Mouse (Mus musculus) myocyte (in vitro differentiated cells): ENCODE measurements at regions not wholly inside any gene's neighbourhood (a gene's known extent, or its start where the extent isn't known, plus 50 kb on each side); places are given as distances from the start of the nearest gene placed in this dataset.

Source experiments
- H3K27me3 ChIP-seq: one replicate; pipeline ENCODE4 v1.6.1; 2011; ENCODE audit not compliant: control insufficient read depth, insufficient read depth, insufficient read length
- H3K36me3 ChIP-seq: one replicate; pipeline ENCODE4 v1.6.1; 2011; ENCODE audit not compliant: control insufficient read depth, insufficient read depth
- H3K4me2 ChIP-seq: one replicate; pipeline ENCODE4 v1.6.1; 2011; ENCODE audit warnings: low read depth, control low read depth
- H3K4me3 ChIP-seq: one replicate; pipeline ENCODE4 v1.5.1; 2011; ENCODE audit warnings: mild to moderate bottlenecking, control low read depth, moderate library complexity
- H3K79me2 ChIP-seq: one replicate; pipeline ENCODE4 v1.6.1; 2011; ENCODE audit not compliant: control insufficient read depth, insufficient read depth
- H3ac ChIP-seq: one replicate; pipeline ENCODE4 v1.6.1; 2011; ENCODE audit not compliant: control insufficient read depth, insufficient read length
- CEBPB ChIP-seq: IDR thresholded peaks from 2 replicates; pipeline ENCODE4 v1.6.1; 2011; ENCODE audit warnings: mild to moderate bottlenecking, moderate library complexity; ENCODE audit not compliant: poor library complexity, insufficient read depth, severe bottlenecking
- E2F4 ChIP-seq: IDR thresholded peaks from one replicate; pipeline ENCODE4 v1.6.1; 2011; ENCODE audit warnings: mild to moderate bottlenecking, control low read depth, moderate library complexity; ENCODE audit not compliant: insufficient read depth
- MAX ChIP-seq: IDR thresholded peaks from one replicate; pipeline ENCODE4 v1.6.1; 2011; ENCODE audit warnings: low read depth, mild to moderate bottlenecking, control low read depth
- MYOD1 ChIP-seq, 3 experiments: IDR thresholded peaks; one replicate each; pipeline ENCODE4 v1.6.1; 2011; ENCODE audit warnings: control low read depth in 2 of 3, low read depth in 2 of 3, mild to moderate bottlenecking in 2 of 3, moderate library complexity in 1 of 3; ENCODE audit not compliant: insufficient read length in 2 of 3, control insufficient read depth in 1 of 3
- MYOG ChIP-seq, 3 experiments: IDR thresholded peaks; one replicate each; pipeline ENCODE4 v1.6.1; 2011; ENCODE audit warnings: control low read depth in 2 of 3, low read depth in 2 of 3, mild to moderate bottlenecking in 2 of 3; ENCODE audit not compliant: insufficient read length in 2 of 3, control insufficient read depth in 1 of 3, insufficient read depth in 1 of 3
- POLR2A ChIP-seq: IDR thresholded peaks from one replicate; pipeline ENCODE4 v1.6.1; 2011; ENCODE audit warnings: low read depth, mild to moderate bottlenecking, control low read depth, moderate library complexity; ENCODE audit not compliant: insufficient read length
- POLR2AphosphoS2 ChIP-seq: IDR thresholded peaks from one replicate; pipeline ENCODE4 v1.6.1; 2011; ENCODE audit warnings: low read depth, control low read depth; ENCODE audit not compliant: insufficient read length
- REST ChIP-seq: IDR thresholded peaks from one replicate; pipeline ENCODE4 v1.6.1; 2011; ENCODE audit warnings: mild to moderate bottlenecking, control low read depth, moderate library complexity; ENCODE audit not compliant: insufficient read depth, insufficient read length
- SRF ChIP-seq: IDR thresholded peaks from one replicate; pipeline ENCODE4 v1.6.1; 2011; ENCODE audit warnings: low read depth; ENCODE audit not compliant: control insufficient read depth, insufficient read length
- TCF12 ChIP-seq: IDR thresholded peaks from one replicate; pipeline ENCODE4 v1.6.1; 2011; ENCODE audit warnings: mild to moderate bottlenecking, control low read depth; ENCODE audit not compliant: poor library complexity, insufficient read depth, severe bottlenecking
- TCF3 ChIP-seq: IDR thresholded peaks from one replicate; pipeline ENCODE4 v1.6.1; 2011; ENCODE audit warnings: low read depth, control low read depth; ENCODE audit not compliant: insufficient read length
- USF1 ChIP-seq: IDR thresholded peaks from one replicate; pipeline ENCODE4 v1.6.1; 2011; ENCODE audit warnings: low read depth, mild to moderate bottlenecking, control low read depth, moderate library complexity

DNA sequence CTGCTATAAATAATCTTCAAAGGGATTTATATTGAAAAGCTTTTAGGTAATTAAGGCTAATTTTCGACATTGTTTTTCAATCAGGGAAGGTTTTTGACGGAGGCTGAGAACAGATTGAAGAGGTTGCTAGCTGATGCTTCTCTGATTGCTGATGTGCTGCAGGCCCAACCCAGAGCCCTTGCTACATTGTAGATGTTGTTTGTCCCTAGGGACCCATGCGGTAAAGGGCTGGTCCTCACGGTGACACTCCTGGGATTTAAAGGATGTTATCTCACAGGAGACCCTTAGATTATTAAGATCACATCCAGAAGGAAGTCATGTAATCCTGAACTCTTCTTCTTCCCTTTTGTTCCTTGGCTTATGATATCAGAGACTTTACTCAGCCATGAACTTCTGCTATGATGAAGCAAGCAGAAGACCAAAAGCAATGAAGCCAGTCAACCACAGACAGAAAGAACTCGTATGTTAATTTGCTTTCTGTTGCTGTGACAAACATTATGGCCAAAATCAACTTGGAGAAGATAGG lies 191.2 kb upstream of the Amigo2 start:
- Histone ChIP-seq H3K27me3 (no peaks in the 10 kb centered on the region), H3K4me3 (no peak overlapping the region), H3K36me3 (no peaks in the 10 kb centered on the region), H3ac (no peak overlapping the region), H3K79me2 (no peaks in the 10 kb centered on the region), H3K4me2 (no peak overlapping the region)
- TF ChIP-seq USF1 = no peak
- TF ChIP-seq MYOD1 (IDR thresholded peaks at IDR 0.05; ENCODE audit: control insufficient read depth in 1 of 3, insufficient read length in 2 of 3, low read depth in 2 of 3) = no peak
- TF ChIP-seq TCF12 = no peak
- TF ChIP-seq CEBPB = no peak
- no peak for TF ChIP-seq MAX
- TF ChIP-seq POLR2A = no peak
- TF ChIP-seq REST = no peak
- no peak for TF ChIP-seq TCF3
- TF ChIP-seq E2F4 = no peak
- TF ChIP-seq POLR2AphosphoS2 = no peak
- no peak for TF ChIP-seq SRF
- no peak for TF ChIP-seq MYOG (IDR thresholded peaks at IDR 0.05; ENCODE audit: control insufficient read depth in 1 of 3, insufficient read depth in 1 of 3, insufficient read length in 2 of 3, low read depth in 2 of 3)
